Mouse (Mus musculus) left cerebral cortex, adult 2 months (tissue): ENCODE data around the gene Map4. TPM values are rescaled to one million over a fixed set of nuclear protein-coding genes. Genes with fewer than 3 reads are reported as not detected.

Experiments used
- DNase-seq, 2 experiments: peaks; one replicate each; pipeline ENCODE4 v3.0.0; 2021 to 2022; ENCODE audit warnings: low spot score in 2 of 2, mixed read lengths in 1 of 2; ENCODE audit errors: extremely low spot score in 1 of 2
- H3K27ac ChIP-seq: fragments of 200-600 bp; 2 replicates; pipeline ENCODE4 v1.8.1; 2022
- H3K4me3 ChIP-seq: fragments of 200-600 bp; 2 replicates; pipeline ENCODE4 v1.8.1; 2022
- CTCF ChIP-seq: fragments of 200-600 bp; IDR thresholded peaks from 2 replicates; pipeline ENCODE4 v1.8.1; 2022; ENCODE audit warnings: antibody characterized with exemption, mild to moderate bottlenecking, moderate library complexity
- intact Hi-C: fragments of 180-260 bp; cut with DNase I; formaldehyde crosslinking; loops from one replicate; pipeline ENCODE4 v1.15.1; 2025
- long read RNA-seq, 2 experiments: library from polyadenylated mRNA; stranded (forward); transcript quantifications; one replicate each; pipeline ENCODE4 v2.0.0; 2021; ENCODE audit warnings: borderline mapping rate in 2 of 2
- total RNA-seq, 2 experiments: library from RNA; stranded (reverse); gene quantifications; 2 replicates each; pipeline ENCODE4 v1.2.3; 2021

Gene Map4
- total RNA-seq: 100 to 1,000 TPM; 365 to 381 TPM
- long read RNA-seq, experiment 1, full-length matches to known transcripts: 274 of 503 reads
- long read RNA-seq, experiment 1, partial matches to known transcripts: 72 of 503 reads
- long read RNA-seq, experiment 1, other reads (novel, unspliced or antisense): 157 of 503 reads
- long read RNA-seq, experiment 2, full-length matches to known transcripts: 239 of 386 reads
- long read RNA-seq, experiment 2, partial matches to known transcripts: 46 of 386 reads
- long read RNA-seq, experiment 2, other reads (novel, unspliced or antisense): 101 of 386 reads

GRCm38 (mm10) chr9:109931257-109932171, at the start of gene Map4:
TSS of gene Map4 (plus strand) at chr9:109931460.
- intact Hi-C loops: loop anchor here (1.0 to 5.0 kb wide), 4 partner anchors 36 to 141 kb away; no protein-coding TSS in a partner anchor
- DNase-seq: peak; percentile 99
- Histone ChIP-seq H3K27ac (peak within 1 kb of the TSS; percentile 95), H3K4me3 (peak within 1 kb of the TSS; percentile 77)
- peak; percentile 37 for TF ChIP-seq CTCF

GRCm38 (mm10) chr9:109886259-109886658, 45.0 kb upstream of the Map4 start:
- DNase-seq: no peak
- Histone ChIP-seq H3K4me3 (no peak overlapping the region), H3K27ac (no peak overlapping the region)
- no peak for TF ChIP-seq CTCF
- intact Hi-C loops: no loop called here

DNA sequence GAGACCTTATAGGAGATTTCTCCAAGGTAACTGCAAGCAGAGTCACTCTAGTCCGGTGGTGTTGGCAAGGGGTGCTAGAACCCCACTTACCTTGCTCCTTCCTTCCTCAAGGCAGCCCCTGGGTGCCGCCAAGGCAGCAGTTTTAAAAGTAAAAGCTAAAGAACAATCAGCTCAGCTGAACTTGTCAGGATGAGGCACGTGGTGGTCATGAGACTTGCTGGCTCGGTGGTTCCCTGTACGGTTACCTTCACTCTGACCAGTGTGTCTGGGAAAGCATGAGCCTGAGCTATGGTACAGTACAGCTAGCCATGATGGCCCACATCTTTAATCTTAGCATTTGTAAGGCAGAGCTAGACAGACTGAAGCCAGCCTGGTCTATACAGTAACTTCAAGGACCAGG, 43.9 kb upstream of the Map4 start:
- intact Hi-C loops: no loop called here
- no peak for TF ChIP-seq CTCF
- no peak for DNase-seq
- H3K27ac ChIP-seq: no peak overlapping the region
- H3K4me3 ChIP-seq: no peak overlapping the region

GRCm38 (mm10) chr9:109891501-109891900, 39.8 kb upstream of the Map4 start:
- Histone ChIP-seq H3K4me3 (no peak overlapping the region), H3K27ac (no peak overlapping the region)
- intact Hi-C loops: loop anchor here (5.0 kb wide), 1 partner anchor 406 kb away; no protein-coding TSS in a partner anchor
- TF ChIP-seq CTCF: no peak
- no peak for DNase-seq

DNA sequence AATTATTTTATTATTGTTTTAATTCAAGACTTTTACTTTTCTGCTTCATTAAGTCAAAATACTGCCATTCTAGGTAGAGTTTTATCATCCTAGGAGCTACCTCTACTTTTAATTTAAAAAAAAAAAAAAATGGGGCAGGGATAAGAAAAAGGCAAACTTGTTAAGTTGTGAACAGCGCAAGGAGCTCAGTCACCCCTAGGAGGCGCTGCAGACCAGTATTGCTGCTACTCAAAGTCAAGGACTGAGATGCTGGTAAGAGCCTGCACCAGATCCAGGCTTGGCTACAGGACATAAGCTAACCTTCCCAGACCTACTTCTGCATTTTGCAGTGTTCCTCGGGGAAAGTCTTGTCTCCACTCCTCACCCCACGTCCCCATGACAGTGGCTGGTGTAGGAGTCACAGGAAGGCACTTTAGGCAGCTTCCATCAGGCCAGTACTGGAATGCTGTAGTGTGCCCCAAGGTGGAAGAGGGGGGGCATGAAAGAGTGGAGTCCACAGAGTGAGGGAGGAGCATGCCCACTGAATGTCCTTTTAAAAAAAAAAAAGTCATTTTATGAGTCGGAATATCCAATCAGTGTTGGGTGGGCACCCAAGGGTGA, 38.5 kb upstream of the Map4 start:
- Histone ChIP-seq H3K4me3 (no peak overlapping the region), H3K27ac (no peak overlapping the region)
- TF ChIP-seq CTCF: peak; percentile 89
- intact Hi-C loops: loop anchor here (2.0 to 5.0 kb wide), 2 partner anchors 208 to 405 kb away; no protein-coding TSS in a partner anchor
- DNase-seq: peak; percentile 67 to 76

- Histone ChIP-seq H3K4me3 (no peak overlapping the region), H3K27ac (peak overlapping the region; percentile 37; the same call in 1 of the 2 replicates)
- DNase-seq: peak; percentile 61 to 67
- TF ChIP-seq CTCF: peak; percentile 83
- intact Hi-C loops: loop anchor here (1.0 to 5.0 kb wide), 4 partner anchors 37 to 403 kb away; partner anchors contain the start of gene Map4
Measured at GRCm38 (mm10) chr9:109894413-109895090, 36.7 kb upstream of the Map4 start.

DNA sequence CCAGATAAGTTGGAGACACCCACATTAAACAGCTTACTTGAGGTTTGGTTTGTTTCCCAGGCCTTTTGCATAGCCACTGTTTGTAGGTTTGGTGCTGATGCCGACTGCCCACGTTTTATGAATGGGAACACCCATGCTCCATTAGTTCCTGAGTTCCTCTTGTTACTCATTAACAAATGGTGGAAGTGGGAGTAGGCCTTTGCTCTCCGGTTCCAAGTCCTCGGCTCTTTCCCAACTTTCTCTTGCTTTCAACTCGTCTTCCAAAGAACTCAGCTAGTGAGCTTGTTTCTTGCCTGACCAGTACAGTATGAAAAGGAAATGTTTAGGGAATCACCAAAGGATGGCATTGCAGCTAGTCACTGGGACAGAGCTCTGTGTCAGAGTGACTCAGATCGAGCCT, 35.7 kb upstream of the Map4 start:
- no peak for DNase-seq
- Histone ChIP-seq H3K27ac (no peak overlapping the region), H3K4me3 (no peak overlapping the region)
- no peak for TF ChIP-seq CTCF
- intact Hi-C loops: loop anchor here (1.0 kb wide), 1 partner anchor 36 kb away; the partner anchor contains the start of gene Map4

- intact Hi-C loops: no loop called here
- no peak for DNase-seq
- no peak for TF ChIP-seq CTCF
- Histone ChIP-seq H3K4me3 (no peak overlapping the region), H3K27ac (no peak overlapping the region)
Measured at GRCm38 (mm10) chr9:109896253-109897150, 34.8 kb upstream of the Map4 start.

DNA sequence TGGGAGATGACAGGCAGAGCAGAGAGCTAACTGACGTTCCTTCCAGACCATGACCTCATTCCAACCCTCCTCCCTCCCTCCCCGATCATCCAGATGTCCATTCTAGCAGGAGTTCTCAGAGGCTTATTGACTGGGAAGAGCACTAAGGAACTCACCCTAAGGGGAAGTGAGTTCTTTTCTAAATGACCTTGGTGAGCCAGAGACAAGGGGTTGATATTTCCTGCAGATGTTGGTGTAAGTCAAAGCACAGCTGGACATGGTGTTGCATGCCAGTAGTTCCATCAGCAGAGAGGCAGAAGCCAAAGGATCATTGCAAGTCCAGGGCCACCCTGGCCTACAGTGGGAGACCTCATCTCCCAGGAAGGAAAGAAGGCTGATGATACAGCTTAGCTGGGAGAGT, 33.2 kb upstream of the Map4 start:
- no peak for DNase-seq
- TF ChIP-seq CTCF: no peak
- H3K4me3 ChIP-seq: no peak overlapping the region
- H3K27ac ChIP-seq: no peak overlapping the region
- intact Hi-C loops: no loop called here

DNA sequence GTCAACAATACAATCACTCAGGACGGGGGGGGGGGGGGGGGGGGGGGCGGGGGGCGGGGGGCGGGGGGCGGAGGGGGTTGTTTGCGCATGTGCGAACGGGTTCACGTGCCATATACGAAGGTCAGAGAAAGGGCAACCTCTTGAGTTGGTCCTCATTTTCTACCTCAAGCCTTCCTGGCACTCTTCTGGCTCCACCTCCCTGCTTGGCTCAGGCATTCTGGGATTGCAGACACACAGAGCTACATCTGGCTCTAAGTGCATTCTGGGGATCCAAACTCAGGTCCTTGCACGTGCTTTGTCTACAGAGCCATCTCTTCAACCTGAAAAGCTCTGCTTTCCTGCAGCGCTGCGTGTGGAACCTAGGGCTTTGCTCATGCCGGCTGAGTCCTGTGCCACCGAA, 31.9 kb upstream of the Map4 start:
- intact Hi-C loops: no loop called here
- no peak for TF ChIP-seq CTCF

More for the DNA sequence above, 31.9 kb upstream of the Map4 start:
- no peak for DNase-seq
- Histone ChIP-seq H3K27ac (no peak overlapping the region), H3K4me3 (no peak overlapping the region)
